Mouse (Mus musculus) liver, postnatal 0 days (tissue): ENCODE measurements around the gene Smim20. TPM values are rescaled to one million over a fixed set of nuclear protein-coding genes. Genes with fewer than 3 reads are reported as not detected.

ENCODE experiments used
- ATAC-seq: fragments of 200-750 bp; cut with Nextera tagmentation; 2 replicates; pipeline ENCODE4 v1.8.0; 2017; ENCODE audit warnings: mild to moderate bottlenecking, moderate library complexity
- DNase-seq: peaks from one replicate; pipeline ENCODE4 v3.0.0-alpha.2; 2016
- H3K27ac ChIP-seq: fragments of 300-500 bp; sonication (generic); 2 replicates; pipeline ENCODE4 v1.5.1; 2014; ENCODE audit warnings: antibody characterized with exemption, moderate library complexity, mild to moderate bottlenecking, low read depth
- H3K27me3 ChIP-seq: fragments of 300-500 bp; sonication (generic); 2 replicates; pipeline ENCODE4 v1.6.1; 2014; ENCODE audit warnings: low read length, control low read depth, mixed read lengths; ENCODE audit not compliant: insufficient read depth
- H3K36me3 ChIP-seq: fragments of 300-500 bp; sonication (generic); replicated peaks from 2 replicates; pipeline ENCODE4 v1.6.1; 2014; ENCODE audit warnings: mild to moderate bottlenecking, control low read depth, low read length, moderate library complexity, mixed read lengths; ENCODE audit not compliant: insufficient read depth
- H3K4me1 ChIP-seq: fragments of 300-500 bp; sonication (generic); 2 replicates; pipeline ENCODE4 v1.6.1; 2014; ENCODE audit warnings: antibody characterized with exemption, mild to moderate bottlenecking, control low read depth; ENCODE audit not compliant: insufficient read depth
- H3K4me2 ChIP-seq: fragments of 300-500 bp; sonication (generic); 2 replicates; pipeline ENCODE4 v1.6.1; 2014; ENCODE audit warnings: low read depth, mild to moderate bottlenecking, low read length, moderate library complexity, mixed read lengths
- H3K4me3 ChIP-seq: fragments of 300-500 bp; sonication (generic); 2 replicates; pipeline ENCODE4 v1.5.1; 2014; ENCODE audit warnings: low read depth, low read length
- H3K9ac ChIP-seq: fragments of 300-500 bp; sonication (generic); replicated peaks from 2 replicates; pipeline ENCODE4 v1.6.1; 2014; ENCODE audit warnings: mild to moderate bottlenecking, moderate library complexity
- H3K9me3 ChIP-seq: fragments of 300-500 bp; sonication (generic); 2 replicates; pipeline ENCODE4 v1.6.1; 2016; ENCODE audit warnings: mild to moderate bottlenecking, control low read depth, low read length, mixed read lengths
- CTCF ChIP-seq: sonication (generic); IDR thresholded peaks from 2 replicates; pipeline ENCODE4 v1.5.1; 2016; ENCODE audit warnings: antibody characterized with exemption, low read depth
- EP300 ChIP-seq: IDR thresholded peaks from 2 replicates; pipeline ENCODE4 v1.6.1; 2016; ENCODE audit warnings: antibody characterized with exemption, low read depth, mild to moderate bottlenecking
- whole genome bisulfite sequencing: fragments of 180-500 bp; shearing (Covaris S2); extraction: QIAGEN DNeasy Blood & Tissue Kit; methylation state at CpG from one replicate; pipeline ENCODE4 v1.1.7; 2014; ENCODE audit not compliant: insufficient replicate concordance; 5-methylcytosine and 5-hydroxymethylcytosine counted together
- polyA plus RNA-seq: library from polyadenylated mRNA; unstranded; fragments of >200 nt; fragmentation: Nextera tagmentation; extraction: Ambion mirVana; gene quantifications from 2 replicates; pipeline ENCODE4 v1.2.1, GENCODE M21; 2015

The Smim20 gene
- polyA plus RNA-seq, 1 experiment from 2014 or later = 65.1 TPM

GRCm38 (mm10) chr5:53321901-53322300 is 55.0 kb downstream of the Smim20 start:
- Histone ChIP-seq H3K4me2 (no peak overlapping the region), H3K36me3 (no peaks in the 10 kb centered on the region), H3K4me1 (no peaks in the 10 kb centered on the region), H3K27ac (no peak overlapping the region), H3K4me3 (no peak overlapping the region), H3K9me3 (no peaks in the 10 kb centered on the region), H3K9ac (no peak overlapping the region), H3K27me3 (peaks cover 7% of the 10 kb centered on the region; the same call in 1 of the 2 replicates)
- WGBS = 86% methylated on average over 9 of the region's 9 CpGs
- ATAC-seq = no peak
- no peak for DNase-seq
- TF ChIP-seq EP300 = no peak
- TF ChIP-seq CTCF = no peak

DNA sequence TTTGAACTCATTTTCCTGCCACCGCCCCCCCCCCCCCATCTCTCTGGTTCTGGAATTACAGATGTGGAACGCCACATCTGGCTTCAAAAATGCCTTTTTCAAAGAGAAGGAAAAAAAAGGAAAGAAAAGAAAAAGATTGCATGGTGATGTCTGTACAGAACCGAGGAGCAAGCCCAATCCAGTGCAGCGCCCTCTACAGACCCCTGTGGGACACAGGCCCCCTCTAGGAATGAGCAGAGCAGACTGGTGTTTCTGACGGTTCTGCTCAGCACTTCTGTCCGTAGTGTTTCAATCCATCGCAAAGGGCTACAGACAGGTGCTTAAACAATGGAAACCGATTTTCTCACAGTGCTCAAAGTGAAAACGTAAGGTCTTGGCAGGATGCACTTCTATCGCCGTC is 55.6 kb downstream of the Smim20 start:
- WGBS = 72% methylated on average over 11 of the region's 11 CpGs
- TF ChIP-seq CTCF (0 out of 2 replicates have a peak, but pooled peaks have one; percentile 11), EP300 (no peak)
- H3K36me3 ChIP-seq = no peaks in the 10 kb centered on the region
- H3K9ac ChIP-seq = no peak overlapping the region
- peaks cover 7% of the 10 kb centered on the region; the same call in 1 of the 2 replicates for H3K27me3 ChIP-seq
- H3K4me3 ChIP-seq = no peak overlapping the region
- DNase-seq (no peak), ATAC-seq (no peak)
- no peaks in the 10 kb centered on the region for H3K4me1 ChIP-seq
- no peaks in the 10 kb centered on the region for H3K9me3 ChIP-seq
- H3K27ac ChIP-seq = no peak overlapping the region
- no peak overlapping the region for H3K4me2 ChIP-seq

DNA sequence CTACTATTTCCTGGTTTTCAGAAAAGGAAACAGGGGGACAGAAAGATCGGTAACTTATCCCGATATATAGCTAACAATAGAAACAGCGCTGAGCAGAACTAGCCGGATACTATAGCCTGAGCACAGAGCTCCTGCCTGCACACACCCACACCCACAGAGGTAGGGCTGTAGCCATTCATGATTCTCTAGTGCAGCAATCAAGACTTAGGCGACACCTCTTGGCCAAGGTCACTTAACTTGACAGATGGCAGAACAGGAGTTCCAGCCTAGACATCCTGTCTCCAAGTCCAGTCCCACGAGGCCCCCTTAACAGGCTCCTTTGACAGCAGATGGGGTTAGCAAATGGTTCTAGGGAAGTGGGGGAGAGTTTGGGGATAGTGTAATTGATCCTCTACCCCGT is 56.2 kb downstream of the Smim20 start:
- ATAC-seq = no peak

GRCm38 (mm10) chr5:53324256-53324655 is 57.4 kb downstream of the Smim20 start:
- WGBS = 57% methylated on average over 3 of the region's 3 CpGs
- H3K27ac ChIP-seq = no peak overlapping the region
- no peaks in the 10 kb centered on the region for H3K36me3 ChIP-seq
- no peak for TF ChIP-seq CTCF
- no peak for TF ChIP-seq EP300
- H3K4me1 ChIP-seq = no peaks in the 10 kb centered on the region
- no peak overlapping the region for H3K9ac ChIP-seq
- no peak overlapping the region for H3K4me3 ChIP-seq
- H3K27me3 ChIP-seq = peaks cover 10% of the 10 kb centered on the region; the same call in 1 of the 2 replicates
- H3K9me3 ChIP-seq = no peaks in the 10 kb centered on the region
- ATAC-seq = no peak
- H3K4me2 ChIP-seq = no peak overlapping the region
- no peak for DNase-seq

More for the DNA sequence above, 56.2 kb downstream of the Smim20 start:
- DNase-seq = no peak
- H3K9ac ChIP-seq = no peak overlapping the region
- WGBS = 38% methylated on average over 7 of the region's 7 CpGs
- no peaks in the 10 kb centered on the region for H3K9me3 ChIP-seq
- H3K27me3 ChIP-seq = peaks cover 10% of the 10 kb centered on the region; the same call in 1 of the 2 replicates
- no peaks in the 10 kb centered on the region for H3K4me1 ChIP-seq
- TF ChIP-seq EP300 (no peak), CTCF (no peak)
- H3K4me3 ChIP-seq = no peak overlapping the region
- H3K27ac ChIP-seq = no peak overlapping the region
- H3K4me2 ChIP-seq = no peak overlapping the region
- no peaks in the 10 kb centered on the region for H3K36me3 ChIP-seq

- ATAC-seq (no peak), DNase-seq (no peak)
- no peak overlapping the region for H3K9ac ChIP-seq
- no peak for TF ChIP-seq CTCF
- no peak for TF ChIP-seq EP300
- H3K36me3 ChIP-seq = no peaks in the 10 kb centered on the region
- H3K4me3 ChIP-seq = no peak overlapping the region
- H3K4me2 ChIP-seq = no peak overlapping the region
- H3K27ac ChIP-seq = no peak overlapping the region
- WGBS = 59% methylated on average over 6 of the region's 6 CpGs
- H3K4me1 ChIP-seq = no peaks in the 10 kb centered on the region
- H3K27me3 ChIP-seq = peaks cover 10% of the 10 kb centered on the region; the same call in 1 of the 2 replicates
- no peaks in the 10 kb centered on the region for H3K9me3 ChIP-seq
Measured at GRCm38 (mm10) chr5:53324791-53325190, 57.9 kb downstream of the Smim20 start.

DNA sequence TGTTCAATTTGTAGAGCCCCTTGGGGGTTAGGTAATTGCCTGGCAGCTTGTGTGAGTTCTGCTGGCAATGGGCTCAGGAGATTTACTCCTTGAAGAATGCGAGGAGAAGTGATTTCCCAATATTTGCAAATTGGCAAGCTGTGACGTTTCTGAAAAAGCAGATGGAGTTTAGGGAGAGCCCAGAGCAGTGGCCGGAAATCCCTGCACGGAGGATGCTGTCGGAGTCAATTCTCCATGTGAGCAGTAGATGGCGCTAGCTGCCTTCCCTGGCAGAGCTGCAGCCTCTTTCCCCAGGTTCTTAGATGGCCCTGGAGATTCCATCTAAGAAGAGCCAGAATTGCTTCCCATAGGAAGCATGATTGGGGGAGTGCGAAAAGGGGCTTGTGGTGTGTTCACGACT is 59.1 kb downstream of the Smim20 start:
- no peak overlapping the region for H3K4me3 ChIP-seq
- H3K4me1 ChIP-seq = no peaks in the 10 kb centered on the region
- ATAC-seq (no peak), DNase-seq (peak; percentile 63)
- H3K9me3 ChIP-seq = no peaks in the 10 kb centered on the region
- TF ChIP-seq CTCF = peak; percentile 85
- TF ChIP-seq EP300 = no peak
- H3K27me3 ChIP-seq = peaks cover 10% of the 10 kb centered on the region; the same call in 1 of the 2 replicates
- 3% methylated on average over 8 of the region's 8 CpGs for WGBS
- no peak overlapping the region for H3K27ac ChIP-seq
- no peaks in the 10 kb centered on the region for H3K36me3 ChIP-seq
- no peak overlapping the region for H3K9ac ChIP-seq
- no peak overlapping the region for H3K4me2 ChIP-seq
